Mouse (Mus musculus) bone marrow macrophage, adult 2 months (primary cell): ENCODE measurements around the gene Kcnh1. TPM values are rescaled to one million over a fixed set of nuclear protein-coding genes. Genes with fewer than 3 reads are reported as not detected.

Experiments
- H3K27ac ChIP-seq: 2 replicates; pipeline ENCODE4 v1.5.1; 2012; ENCODE audit warnings: low read depth, low read length; ENCODE audit not compliant: insufficient read depth
- H3K4me1 ChIP-seq: 2 replicates; pipeline ENCODE4 v1.6.1; 2012; ENCODE audit warnings: low read length; ENCODE audit not compliant: control insufficient read depth, insufficient read depth
- H3K4me3 ChIP-seq: 2 replicates; pipeline ENCODE4 v1.5.1; 2012; ENCODE audit warnings: mild to moderate bottlenecking, low read length, moderate library complexity; ENCODE audit not compliant: insufficient read depth
- CTCF ChIP-seq: IDR thresholded peaks from 2 replicates; pipeline ENCODE4 v1.5.1; 2012; ENCODE audit warnings: low read depth, mild to moderate bottlenecking, low read length, moderate library complexity
- POLR2A ChIP-seq: IDR thresholded peaks from 2 replicates; pipeline ENCODE4 v1.6.1; 2012; ENCODE audit warnings: mild to moderate bottlenecking, low read depth, low read length, borderline replicate concordance
- polyA plus RNA-seq: library from polyadenylated mRNA; stranded (reverse); fragments of >200 nt; gene quantifications from 2 replicates; pipeline ENCODE4 v1.2.4, GENCODE M21; 2012; ENCODE audit not compliant: missing spikeins, insufficient read depth, insufficient read length

Kcnh1 gene
- not detected in 2 replicates for polyA plus RNA-seq

DNA sequence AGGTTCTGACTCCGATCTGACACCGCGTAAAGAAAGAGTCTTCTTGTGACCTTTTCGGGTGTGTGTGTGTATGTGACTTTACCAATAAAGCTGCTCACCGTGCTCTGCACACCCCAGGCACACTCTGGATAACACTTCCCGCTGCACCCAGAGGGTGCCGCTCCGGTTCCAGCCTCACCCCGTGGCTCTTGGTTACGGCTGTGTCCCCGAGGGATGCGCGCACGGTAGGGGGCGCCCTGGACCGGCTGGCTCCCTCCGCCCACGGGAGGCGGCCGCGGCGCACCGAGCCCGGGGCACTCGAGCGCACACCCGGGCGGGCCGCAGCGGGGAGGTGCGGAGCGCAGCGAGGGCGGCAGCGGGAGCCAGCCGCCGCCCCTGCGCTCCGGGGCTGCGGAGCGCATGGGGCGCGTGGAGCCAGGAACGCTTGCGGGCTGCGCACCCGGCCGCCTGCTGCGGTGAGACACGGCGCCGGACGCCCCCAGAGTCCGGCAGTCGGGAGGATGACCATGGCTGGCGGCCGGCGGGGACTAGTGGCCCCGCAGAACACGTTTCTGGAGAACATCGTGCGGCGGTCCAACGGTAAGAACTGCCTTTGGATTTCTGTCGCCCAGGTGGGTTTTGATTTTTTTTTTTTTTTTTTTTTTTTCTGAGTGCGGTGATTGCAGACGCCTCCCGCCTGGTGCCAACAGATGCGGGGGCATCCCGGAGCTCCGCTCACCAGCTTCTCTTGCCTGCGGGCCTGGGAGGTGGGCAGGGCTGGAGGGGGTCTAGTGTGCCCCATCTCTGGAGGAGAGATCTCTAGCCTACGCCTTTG, at the start of gene Kcnh1:
Gene Kcnh1 (plus strand): TSS at position 267 of the 814 bp plus-strand sequence.
- TF ChIP-seq CTCF (peak; percentile 65), POLR2A (no peak)
- Histone ChIP-seq H3K4me1 (no peaks in the 10 kb centered on the region), H3K27ac (no peak within 1 kb of the TSS), H3K4me3 (peak within 1 kb of the TSS; percentile 41)

- H3K4me3 ChIP-seq = no peak overlapping the region
- H3K4me1 ChIP-seq = no peaks in the 10 kb centered on the region
- no peak for TF ChIP-seq CTCF
- TF ChIP-seq POLR2A = no peak
- H3K27ac ChIP-seq = no peak overlapping the region
Measured at GRCm38 (mm10) chr1:192151179-192151578, 39.4 kb upstream of the Kcnh1 start.

DNA sequence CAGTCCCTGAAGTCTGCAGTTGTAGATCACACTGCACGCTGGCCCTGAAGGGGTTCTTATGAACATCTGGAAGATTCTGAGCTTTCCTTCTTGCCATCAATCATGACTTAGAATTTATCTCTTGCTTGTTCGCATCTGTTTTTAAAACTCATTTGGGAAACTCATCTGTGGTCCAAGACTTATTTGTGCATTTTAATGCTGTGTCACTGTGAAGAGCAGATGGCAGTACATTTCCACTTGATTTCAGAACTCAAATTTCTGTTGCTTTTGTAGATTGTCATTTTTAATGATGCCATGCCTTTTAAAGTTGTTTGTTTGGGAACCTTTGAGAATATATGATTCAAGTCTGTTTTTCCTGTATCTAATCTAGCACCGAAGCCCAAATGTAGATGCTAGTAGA, 19.1 kb upstream of the Kcnh1 start:
- no peak overlapping the region for H3K4me3 ChIP-seq
- no peak overlapping the region for H3K27ac ChIP-seq
- H3K4me1 ChIP-seq = no peaks in the 10 kb centered on the region
- TF ChIP-seq CTCF (no peak), POLR2A (no peak)

DNA sequence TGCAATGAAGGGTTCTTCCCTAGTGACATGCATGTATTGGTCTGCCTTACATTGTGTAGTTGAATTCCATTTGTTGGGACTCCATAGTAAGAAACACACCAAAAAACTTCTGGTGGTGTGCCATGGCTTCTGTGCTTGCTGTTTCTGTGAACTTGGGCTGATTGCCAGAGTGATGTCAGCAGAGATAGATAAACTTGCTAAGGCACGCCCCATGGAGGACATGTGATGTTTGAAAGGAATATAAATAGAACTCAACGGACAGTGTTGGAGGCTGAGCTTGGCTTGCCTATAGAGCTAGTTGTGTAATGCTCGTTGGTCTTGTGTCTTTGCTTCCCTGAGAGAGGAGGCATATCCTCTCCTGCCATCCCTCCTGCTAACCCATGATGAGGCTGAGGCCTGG, 10.7 kb upstream of the Kcnh1 start:
- H3K4me1 ChIP-seq = 0 out of 2 replicates have a peak, but pooled peaks cover 2% of the 10 kb centered on the region
- H3K4me3 ChIP-seq = no peak overlapping the region
- H3K27ac ChIP-seq = no peak overlapping the region
- no peak for TF ChIP-seq POLR2A
- no peak for TF ChIP-seq CTCF

DNA sequence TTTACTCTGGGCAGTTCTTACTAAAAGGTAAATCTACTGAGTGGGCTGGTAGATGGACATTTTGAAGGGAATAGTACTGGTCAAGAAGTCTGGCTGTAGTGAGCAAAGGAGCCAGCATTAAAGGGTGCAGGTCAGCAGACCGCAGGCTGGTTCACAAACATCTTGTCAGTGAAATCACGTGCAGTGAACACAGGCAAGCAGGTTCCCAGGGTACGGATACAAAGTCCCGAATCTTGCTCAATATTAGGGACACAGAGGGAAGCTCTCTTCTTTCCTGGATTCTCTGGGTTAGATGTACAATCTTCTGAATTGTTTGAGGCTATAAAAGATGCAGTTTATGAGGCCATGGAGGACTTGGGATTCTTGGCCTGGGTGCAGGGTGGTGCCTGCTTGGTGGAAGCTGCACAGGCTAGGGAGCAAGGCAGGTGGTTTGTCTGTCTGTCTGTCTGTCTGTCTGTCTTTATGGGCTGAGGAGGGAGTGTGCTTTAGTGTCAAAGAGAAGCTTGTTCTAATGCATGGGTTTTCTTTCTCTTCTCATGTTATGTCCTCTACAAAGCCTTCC, 8.8 kb upstream of the Kcnh1 start:
- Histone ChIP-seq H3K27ac (no peak overlapping the region), H3K4me3 (no peak overlapping the region), H3K4me1 (0 out of 2 replicates have a peak, but pooled peaks cover 2% of the 10 kb centered on the region)
- TF ChIP-seq CTCF = no peak
- TF ChIP-seq POLR2A = no peak

DNA sequence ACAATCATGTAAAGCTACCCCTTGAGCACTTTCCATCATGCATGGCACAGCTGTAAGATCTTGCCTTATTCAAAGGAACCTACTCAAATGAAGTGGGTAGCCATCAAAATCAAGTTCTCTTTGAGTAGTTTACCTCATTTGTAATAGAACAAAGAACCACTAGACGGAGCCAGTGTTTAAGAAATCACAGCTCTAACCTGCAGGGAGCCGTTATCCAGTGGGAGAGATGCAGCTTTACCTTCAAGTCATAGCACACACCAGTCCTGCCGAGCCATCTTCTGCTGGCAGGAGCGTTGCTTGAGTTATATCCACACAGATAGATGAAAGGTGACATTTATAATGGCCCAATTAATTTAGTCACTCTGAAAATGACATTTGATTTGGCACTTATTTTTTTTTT, 1.5 kb upstream of the Kcnh1 start:
- no peak overlapping the region for H3K4me3 ChIP-seq
- TF ChIP-seq POLR2A = no peak
- peak; percentile 32; the same call in 1 of the 2 replicates for TF ChIP-seq CTCF

DNA sequence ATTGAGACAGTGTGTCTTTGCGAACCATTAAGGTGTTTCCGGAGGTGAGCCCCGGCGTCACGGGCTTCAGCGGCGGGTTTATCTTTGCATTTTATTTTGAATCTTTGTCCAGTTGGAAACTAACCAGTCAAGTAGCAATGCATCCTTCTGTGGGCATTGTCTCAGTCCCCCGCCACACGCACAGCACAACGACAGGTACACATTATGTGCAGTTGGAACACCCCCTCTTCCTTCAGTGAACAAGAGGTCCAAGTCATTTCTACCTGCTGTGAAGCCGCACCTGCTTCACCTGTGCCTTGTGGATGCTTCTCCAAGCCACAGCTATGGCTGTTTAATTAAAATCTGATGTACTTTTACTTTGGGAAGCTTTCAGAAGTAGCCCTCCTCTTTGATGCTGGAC, 803 bp upstream of the Kcnh1 start:
- no peak overlapping the region for H3K4me3 ChIP-seq
- no peak overlapping the region for H3K27ac ChIP-seq
- no peaks in the 10 kb centered on the region for H3K4me1 ChIP-seq
- no peak for TF ChIP-seq CTCF
- TF ChIP-seq POLR2A = no peak

More for the DNA sequence above, 1.5 kb upstream of the Kcnh1 start:
- Histone ChIP-seq H3K4me1 (no peaks in the 10 kb centered on the region), H3K27ac (no peak overlapping the region)

- Histone ChIP-seq H3K27ac (no peak overlapping the region), H3K4me1 (no peaks in the 10 kb centered on the region), H3K4me3 (no peak overlapping the region)
- TF ChIP-seq CTCF = no peak
- no peak for TF ChIP-seq POLR2A
Measured at GRCm38 (mm10) chr1:192191322-192191639, 707 bp downstream of the Kcnh1 start.

DNA sequence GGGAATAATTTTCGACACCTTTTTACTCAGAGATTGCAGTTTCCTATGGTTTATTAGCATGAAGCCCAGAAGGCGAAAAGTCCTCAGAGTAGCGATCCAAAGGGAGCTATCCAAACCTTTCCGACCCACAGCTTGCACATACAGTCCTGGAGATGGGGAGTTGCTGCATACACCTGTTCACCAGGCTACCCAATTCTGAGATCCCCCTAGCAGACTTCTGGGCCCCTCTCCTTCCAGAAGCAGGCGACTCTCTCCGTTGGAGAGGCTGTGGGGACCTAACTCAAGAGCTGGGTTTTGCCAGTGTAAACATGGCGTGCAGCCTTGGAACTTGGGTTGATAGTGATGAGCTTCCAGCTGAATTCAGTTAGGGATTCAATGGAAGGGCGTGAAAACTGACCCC, 1.3 kb downstream of the Kcnh1 start:
- no peak overlapping the region for H3K4me3 ChIP-seq
- H3K4me1 ChIP-seq = no peaks in the 10 kb centered on the region
- H3K27ac ChIP-seq = no peak overlapping the region
- TF ChIP-seq CTCF (no peak), POLR2A (no peak)

- Histone ChIP-seq H3K4me3 (no peak overlapping the region), H3K27ac (no peak overlapping the region), H3K4me1 (no peaks in the 10 kb centered on the region)
- TF ChIP-seq CTCF (no peak), POLR2A (no peak)
Measured at GRCm38 (mm10) chr1:192192710-192193109, 2.1 kb downstream of the Kcnh1 start.

- TF ChIP-seq CTCF (no peak), POLR2A (no peak)
- no peaks in the 10 kb centered on the region for H3K4me1 ChIP-seq
- no peak overlapping the region for H3K27ac ChIP-seq
- H3K4me3 ChIP-seq = no peak overlapping the region
Measured at GRCm38 (mm10) chr1:192193656-192194055, 3.1 kb downstream of the Kcnh1 start.
